Mouse (Mus musculus): ENCODE data around the gene Mettl8. TPM values are rescaled to one million over a fixed set of nuclear protein-coding genes. Genes with fewer than 3 reads are reported as not detected.

The Mettl8 gene
- polyA plus RNA-seq, 1 experiment from 2014 or later, result 12.9 TPM

- ATAC-seq (ENCODE audit: low FRiP score), result no peak
- Histone ChIP-seq H3K36me3 (no peaks in the 10 kb centered on the region), H3K9me3 (replicated peaks) (no peaks in the 10 kb centered on the region), H3K4me2 (no peak overlapping the region), H3K4me3 (replicated peaks) (no peak overlapping the region), H3K27ac (replicated peaks) (no peak overlapping the region), H3K9ac (replicated peaks) (no peak overlapping the region), H3K4me1 (no peaks in the 10 kb centered on the region; the same call in 1 of the 2 replicates), H3K27me3 (replicated peaks) (no peaks in the 10 kb centered on the region)
- 83% methylated on average over 2 of the region's 2 CpGs for WGBS
Observed at GRCm38 (mm10) chr2:70951944-70952343, 103.4 kb downstream of the Mettl8 start.

GRCm38 (mm10) chr2:70944511-70945305 lies 110.7 kb downstream of the Mettl8 start:
- Histone ChIP-seq H3K4me3 (replicated peaks) (no peak overlapping the region), H3K9me3 (replicated peaks) (no peaks in the 10 kb centered on the region), H3K36me3 (no peaks in the 10 kb centered on the region), H3K4me1 (no peaks in the 10 kb centered on the region), H3K27me3 (replicated peaks) (no peaks in the 10 kb centered on the region), H3K27ac (replicated peaks) (no peak overlapping the region), H3K4me2 (no peak overlapping the region), H3K9ac (replicated peaks) (no peak overlapping the region)
- 88% methylated on average over 8 of the region's 8 CpGs for WGBS
- no peak for ATAC-seq (ENCODE audit: low FRiP score)

GRCm38 (mm10) chr2:70940826-70941225 lies 114.6 kb downstream of the Mettl8 start:
- 75% methylated on average over 14 of the region's 14 CpGs for WGBS
- no peak for ATAC-seq (ENCODE audit: low FRiP score)

GRCm38 (mm10) chr2:70938844-70939494 lies 116.4 kb downstream of the Mettl8 start:
- H3K27ac ChIP-seq (replicated peaks), result no peak overlapping the region
- no peaks in the 10 kb centered on the region for H3K36me3 ChIP-seq
- no peak for ATAC-seq (ENCODE audit: low FRiP score)
- H3K4me2 ChIP-seq, result no peak overlapping the region
- no peak overlapping the region for H3K9ac ChIP-seq (replicated peaks)
- H3K27me3 ChIP-seq (replicated peaks), result no peaks in the 10 kb centered on the region
- 90% methylated on average over 21 of the region's 21 CpGs for WGBS
- no peaks in the 10 kb centered on the region for H3K9me3 ChIP-seq (replicated peaks)
- no peak overlapping the region for H3K4me3 ChIP-seq (replicated peaks)
- peaks cover 6% of the 10 kb centered on the region; the same call in 1 of the 2 replicates for H3K4me1 ChIP-seq

More at GRCm38 (mm10) chr2:70940826-70941225, 114.6 kb downstream of the Mettl8 start:
- H3K9me3 ChIP-seq (replicated peaks), result no peaks in the 10 kb centered on the region
- peaks cover 2% of the 10 kb centered on the region; the same call in 1 of the 2 replicates for H3K4me1 ChIP-seq
- H3K4me2 ChIP-seq, result no peak overlapping the region
- no peaks in the 10 kb centered on the region for H3K27me3 ChIP-seq (replicated peaks)
- no peak overlapping the region for H3K9ac ChIP-seq (replicated peaks)
- H3K36me3 ChIP-seq, result no peaks in the 10 kb centered on the region
- H3K4me3 ChIP-seq (replicated peaks), result no peak overlapping the region
- H3K27ac ChIP-seq (replicated peaks), result no peak overlapping the region

- ATAC-seq (ENCODE audit: low FRiP score), result no peak
- 82% methylated on average over 8 of the region's 8 CpGs for WGBS
- no peaks in the 10 kb centered on the region for H3K27me3 ChIP-seq (replicated peaks)
Observed at GRCm38 (mm10) chr2:70934772-70935171, 120.6 kb downstream of the Mettl8 start.

GRCm38 (mm10) chr2:70933516-70933915 lies 121.9 kb downstream of the Mettl8 start:
- Histone ChIP-seq H3K4me2 (no peak overlapping the region), H3K9ac (replicated peaks) (no peak overlapping the region), H3K36me3 (no peaks in the 10 kb centered on the region), H3K4me1 (peaks cover 6% of the 10 kb centered on the region; the same call in 1 of the 2 replicates), H3K27me3 (replicated peaks) (no peaks in the 10 kb centered on the region), H3K27ac (replicated peaks) (no peak overlapping the region), H3K9me3 (replicated peaks) (no peaks in the 10 kb centered on the region), H3K4me3 (replicated peaks) (no peak overlapping the region)
- 84% methylated on average over 1 of the region's 1 CpGs for WGBS
- ATAC-seq (ENCODE audit: low FRiP score), result no peak

More at GRCm38 (mm10) chr2:70934772-70935171, 120.6 kb downstream of the Mettl8 start:
- Histone ChIP-seq H3K4me3 (replicated peaks) (no peak overlapping the region), H3K9me3 (replicated peaks) (no peaks in the 10 kb centered on the region), H3K27ac (replicated peaks) (no peak overlapping the region), H3K4me2 (no peak overlapping the region), H3K9ac (replicated peaks) (no peak overlapping the region), H3K36me3 (no peaks in the 10 kb centered on the region), H3K4me1 (peaks cover 6% of the 10 kb centered on the region; the same call in 1 of the 2 replicates)

GRCm38 (mm10) chr2:70932965-70933364 lies 122.4 kb downstream of the Mettl8 start:
- ATAC-seq (ENCODE audit: low FRiP score), result no peak
- Histone ChIP-seq H3K27ac (replicated peaks) (no peak overlapping the region), H3K4me3 (replicated peaks) (no peak overlapping the region), H3K27me3 (replicated peaks) (no peaks in the 10 kb centered on the region), H3K36me3 (no peaks in the 10 kb centered on the region), H3K4me2 (no peak overlapping the region), H3K4me1 (peaks cover 6% of the 10 kb centered on the region; the same call in 1 of the 2 replicates), H3K9ac (replicated peaks) (no peak overlapping the region), H3K9me3 (replicated peaks) (no peaks in the 10 kb centered on the region)
- WGBS, result 81% methylated on average over 4 of the region's 4 CpGs

GRCm38 (mm10) chr2:70930631-70931288 lies 124.6 kb downstream of the Mettl8 start:
- Histone ChIP-seq H3K36me3 (no peaks in the 10 kb centered on the region), H3K4me1 (peaks cover 3% of the 10 kb centered on the region; the same call in 1 of the 2 replicates), H3K9me3 (replicated peaks) (no peaks in the 10 kb centered on the region), H3K9ac (replicated peaks) (no peak overlapping the region), H3K4me2 (no peak overlapping the region), H3K4me3 (replicated peaks) (no peak overlapping the region), H3K27me3 (replicated peaks) (no peaks in the 10 kb centered on the region), H3K27ac (replicated peaks) (no peak overlapping the region)
- no peak for ATAC-seq (ENCODE audit: low FRiP score)
- 83% methylated on average over 11 of the region's 11 CpGs for WGBS

- Histone ChIP-seq H3K27me3 (replicated peaks) (no peaks in the 10 kb centered on the region), H3K27ac (replicated peaks) (no peak overlapping the region), H3K9me3 (replicated peaks) (no peaks in the 10 kb centered on the region), H3K36me3 (no peaks in the 10 kb centered on the region), H3K4me1 (no peaks in the 10 kb centered on the region), H3K4me3 (replicated peaks) (no peak overlapping the region), H3K9ac (replicated peaks) (no peak overlapping the region), H3K4me2 (no peak overlapping the region)
- no peak for ATAC-seq (ENCODE audit: low FRiP score)
- WGBS, result 79% methylated on average over 11 of the region's 11 CpGs
Observed at GRCm38 (mm10) chr2:70929714-70930113, 125.7 kb downstream of the Mettl8 start.

- Histone ChIP-seq H3K27ac (replicated peaks) (no peak overlapping the region), H3K4me3 (replicated peaks) (no peak overlapping the region), H3K9me3 (replicated peaks) (no peaks in the 10 kb centered on the region), H3K36me3 (no peaks in the 10 kb centered on the region), H3K4me1 (peaks cover 13% of the 10 kb centered on the region; the same call in 1 of the 2 replicates), H3K4me2 (no peak overlapping the region), H3K27me3 (replicated peaks) (no peaks in the 10 kb centered on the region), H3K9ac (replicated peaks) (no peak overlapping the region)
- no peak for ATAC-seq (ENCODE audit: low FRiP score)
- 87% methylated on average over 1 of the region's 1 CpGs for WGBS
Observed at GRCm38 (mm10) chr2:70924049-70924448, 131.3 kb downstream of the Mettl8 start.

GRCm38 (mm10) chr2:70922814-70923213 lies 132.6 kb downstream of the Mettl8 start:
- H3K9me3 ChIP-seq (replicated peaks), result no peaks in the 10 kb centered on the region
- no peak overlapping the region for H3K27ac ChIP-seq (replicated peaks)
- ATAC-seq (ENCODE audit: low FRiP score), result no peak
- no peak overlapping the region for H3K4me2 ChIP-seq
- no peaks in the 10 kb centered on the region for H3K36me3 ChIP-seq
- H3K4me3 ChIP-seq (replicated peaks), result no peak overlapping the region
- no peaks in the 10 kb centered on the region for H3K27me3 ChIP-seq (replicated peaks)
- WGBS, result 80% methylated on average over 6 of the region's 6 CpGs
- no peak overlapping the region for H3K9ac ChIP-seq (replicated peaks)
- H3K4me1 ChIP-seq, result peaks cover 13% of the 10 kb centered on the region; the same call in 1 of the 2 replicates

Data from neural tube, embryonic 15.5 days (tissue).